Mouse (Mus musculus) CH12.LX (cell line): ENCODE results near the gene Abcb1b. TPM values are rescaled to one million over a fixed set of nuclear protein-coding genes. Genes with fewer than 3 reads are reported as not detected.
"Not testable (repeated sequence)": the region's sequence is repeated elsewhere in the genome, so short reads cannot be mapped to it uniquely, and the experiment has no call there.

Source experiments
- DNase-seq: peaks from one replicate; pipeline ENCODE4 v3.0.0-alpha.2; 2013; ENCODE audit errors: extremely low read depth
- H3K27ac ChIP-seq: 2 replicates; pipeline ENCODE4 v1.5.1; 2012; ENCODE audit warnings: low read depth, mild to moderate bottlenecking, control low read depth, moderate library complexity; ENCODE audit not compliant: insufficient read depth
- H3K27me3 ChIP-seq: replicated peaks from 2 replicates; pipeline ENCODE3; 2012; ENCODE audit warnings: inconsistent platforms
- H3K36me3 ChIP-seq, 2 experiments: replicated peaks in 1 of 2; 2 replicates each; pipeline versions ENCODE3 to v1.6.1; 2012; ENCODE audit warnings: inconsistent platforms in 1 of 2, low read length in 1 of 2, mild to moderate bottlenecking in 1 of 2, mixed read lengths in 1 of 2, moderate library complexity in 1 of 2; ENCODE audit not compliant: control insufficient read depth in 1 of 2, insufficient read depth in 1 of 2
- H3K4me1 ChIP-seq, 2 experiments: 2 replicates each; pipeline ENCODE4 v1.6.1; 2012; ENCODE audit warnings: inconsistent platforms in 1 of 2, moderate library complexity in 1 of 2; ENCODE audit not compliant: insufficient read depth in 2 of 2, control insufficient read depth in 1 of 2
- H3K4me2 ChIP-seq: 2 replicates; pipeline ENCODE4 v1.6.1; 2012; ENCODE audit warnings: low read depth, mild to moderate bottlenecking, control low read depth; ENCODE audit not compliant: poor library complexity, insufficient read depth, severe bottlenecking
- H3K4me3 ChIP-seq, 3 experiments: fragments of 150-350 bp in 1 of 3; sonication (generic) in 1 of 3; replicated peaks in 1 of 3; 2 replicates each; pipeline versions ENCODE3 to v1.5.1; 2011 to 2012; ENCODE audit warnings: low read depth in 2 of 3, low read length in 2 of 3, mild to moderate bottlenecking in 2 of 3, moderate library complexity in 2 of 3, control low read depth in 1 of 3, improper control_type of control experiment in 1 of 3, inconsistent platforms in 1 of 3, mixed read lengths in 1 of 3; ENCODE audit not compliant: poor library complexity in 1 of 3
- H3K79me2 ChIP-seq: replicated peaks from 2 replicates; pipeline ENCODE4 v1.6.1; 2012; ENCODE audit warnings: mild to moderate bottlenecking, moderate library complexity; ENCODE audit not compliant: control insufficient read depth, poor library complexity, insufficient read depth, severe bottlenecking; ENCODE audit errors: extremely low read depth
- H3K9ac ChIP-seq: 2 replicates; pipeline ENCODE4 v1.6.1; 2012; ENCODE audit warnings: low read depth, mild to moderate bottlenecking, control low read depth, moderate library complexity; ENCODE audit not compliant: insufficient read depth
- H3K9me3 ChIP-seq: replicated peaks from 2 replicates; pipeline ENCODE3; 2012; ENCODE audit warnings: low read length, inconsistent platforms, mixed read lengths
- CTCF ChIP-seq, 2 experiments: IDR thresholded peaks in 1 of 2; conservative IDR thresholded peaks in 1 of 2; 2 replicates each; pipeline ENCODE4 v1.5.1; 2011 to 2012; ENCODE audit warnings: low read depth in 2 of 2, low read length in 2 of 2, improper control_type of control experiment in 1 of 2, inconsistent platforms in 1 of 2, mild to moderate bottlenecking in 1 of 2, moderate library complexity in 1 of 2
- ELF1 ChIP-seq: IDR thresholded peaks from 2 replicates; pipeline ENCODE4 v1.6.1; 2014; ENCODE audit warnings: low read depth, mild to moderate bottlenecking, inconsistent platforms, low read length, improper control_type of control experiment
- HCFC1 ChIP-seq: IDR thresholded peaks from 2 replicates; pipeline ENCODE4 v1.6.1; 2012; ENCODE audit warnings: low read depth, mild to moderate bottlenecking, inconsistent platforms, low read length, improper control_type of control experiment
- MYC ChIP-seq: IDR thresholded peaks from 2 replicates; pipeline ENCODE4 v1.6.1; 2011; ENCODE audit warnings: low read depth, mild to moderate bottlenecking, improper control_type of control experiment, low read length
- RAD21 ChIP-seq: IDR thresholded peaks from 2 replicates; pipeline ENCODE4 v1.6.1; 2011; ENCODE audit warnings: low read depth, mild to moderate bottlenecking, low read length, improper control_type of control experiment, moderate library complexity
- SMC3 ChIP-seq: IDR thresholded peaks from 2 replicates; pipeline ENCODE4 v1.6.1; 2011; ENCODE audit warnings: low read depth, low read length, improper control_type of control experiment
- ZC3H11A ChIP-seq: IDR thresholded peaks from 2 replicates; pipeline ENCODE4 v1.6.1; 2012; ENCODE audit warnings: low read depth, mild to moderate bottlenecking, inconsistent platforms, low read length, improper control_type of control experiment
- dilution Hi-C: fragments of 300-500 bp; cut with MboI; formaldehyde crosslinking; loops from 2 replicates; pipeline ENCODE4 v1.14.3; 2020; ENCODE audit warnings: low sequenced_read_pairs; ENCODE audit not compliant: extremely low pct_unique_long_range_greater_than_20kb, extremely low pct_ligation_motif_present
- in situ Hi-C: fragments of 300-500 bp; cut with MboI; formaldehyde crosslinking; loops from 3 replicates; pipeline ENCODE4 v1.14.3; 2019; ENCODE audit warnings: low sequenced_read_pairs, low pct_ligation_motif_present, low pct_unique_long_range_greater_than_20kb, mixed read lengths
- polyA plus RNA-seq: library from polyadenylated mRNA; unstranded; fragments of >175 nt; gene quantifications from 2 replicates; pipeline ENCODE4 v1.2.1, GENCODE M21; 2012; ENCODE audit warnings: low read depth; ENCODE audit not compliant: insufficient read length
- total RNA-seq, 2 experiments: library from RNA; depleted of rRNA; stranded (reverse); fragments of 300-350 nt in 1 of 2; fragments of >200 nt in 1 of 2; gene quantifications; 2 replicates each; pipeline ENCODE4 v1.2.3; 2012 to 2014

Gene Abcb1b
- total and polyA plus RNA-seq, 3 experiments = 1.2 to 14.2 (median 1.8) TPM

GRCm38 (mm10) chr5:8840887-8841286, 42.9 kb downstream of the Abcb1b start:
- dilution Hi-C loops (no loop called here), in situ Hi-C loops (loop anchor here (25.0 kb wide), 2 partner anchors 154 to 354 kb away; no protein-coding TSS in a partner anchor)
- no peak overlapping the region for H3K4me3 ChIP-seq
- H3K4me1 ChIP-seq = peaks cover 2 to 16% of the 10 kb centered on the region in 2 experiments; a peak in 1 of 4 replicates
- peak; percentile 89 for TF ChIP-seq SMC3
- TF ChIP-seq CTCF (conservative IDR thresholded peaks at IDR 0.05 in 1 of 2, IDR thresholded peaks at IDR 0.05 in 1 of 2; ENCODE audit: low read depth in 2 of 2, low read length in 2 of 2) = peak; percentile 73 to 77; a peak in 3 of 4 replicates
- peak; percentile 44; the same call in 1 of the 2 replicates for TF ChIP-seq ZC3H11A
- TF ChIP-seq RAD21 = peak; percentile 61
- TF ChIP-seq MYC = peak; percentile 58; the same call in 1 of the 2 replicates
- no peak for TF ChIP-seq ELF1
- peak; percentile 76 for DNase-seq
- H3K4me2 ChIP-seq = no peak overlapping the region
- H3K27ac ChIP-seq = no peak overlapping the region
- H3K27me3 ChIP-seq = no peaks in the 10 kb centered on the region
- no peak overlapping the region for H3K9ac ChIP-seq
- no peaks in the 10 kb centered on the region for H3K79me2 ChIP-seq
- peaks cover 0 to 4% of the 10 kb centered on the region in 2 experiments for H3K36me3 ChIP-seq
- no peaks in the 10 kb centered on the region for H3K9me3 ChIP-seq

- Histone ChIP-seq H3K9me3 (no peaks in the 10 kb centered on the region), H3K36me3 (peaks cover 0 to 5% of the 10 kb centered on the region in 2 experiments), H3K4me1 (peaks cover 2 to 12% of the 10 kb centered on the region in 2 experiments; a peak in 1 of 4 replicates), H3K4me2 (no peak overlapping the region), H3K4me3 (no peak overlapping the region), H3K27ac (no peak overlapping the region), H3K27me3 (no peaks in the 10 kb centered on the region), H3K9ac (no peak overlapping the region), H3K79me2 (no peaks in the 10 kb centered on the region)
- dilution Hi-C loops (no loop called here), in situ Hi-C loops (loop anchor here (25.0 kb wide), 2 partner anchors 156 to 356 kb away; no protein-coding TSS in a partner anchor)
- TF ChIP-seq RAD21 (peak; percentile 31), SMC3 (peak; percentile 40), HCFC1 (no peak), CTCF (conservative IDR thresholded peaks at IDR 0.05 in 1 of 2, IDR thresholded peaks at IDR 0.05 in 1 of 2; ENCODE audit: low read depth in 2 of 2, low read length in 2 of 2) (peak in 1 of 2 experiments; percentile 47; a peak in 2 of 4 replicates)
- peak; percentile 12 for DNase-seq
Measured at GRCm38 (mm10) chr5:8842815-8843214, 44.9 kb downstream of the Abcb1b start.

- H3K79me2 ChIP-seq, H3K9ac ChIP-seq, H3K4me3 ChIP-seq, H3K27ac ChIP-seq, H3K4me1 ChIP-seq, dilution Hi-C loops, H3K36me3 ChIP-seq, DNase-seq, H3K4me2 ChIP-seq, H3K27me3 ChIP-seq, H3K9me3 ChIP-seq: not testable (repeated sequence)
- in situ Hi-C loops = loop anchor here (25.0 kb wide), 2 partner anchors 162 to 362 kb away; no protein-coding TSS in a partner anchor
Measured at GRCm38 (mm10) chr5:8848607-8849575, 50.9 kb downstream of the Abcb1b start.
